Mouse (Mus musculus) layer of hippocampus, postnatal 36 days (tissue): ENCODE measurements around the gene Rere. TPM values are rescaled to one million over a fixed set of nuclear protein-coding genes. Genes with fewer than 3 reads are reported as not detected.
A peak's percentile ranks its signal among the peaks of the same experiment; 100 is the strongest.

Source experiments
- DNase-seq, 2 experiments: peaks; one replicate each; pipeline ENCODE4 v3.0.0; 2022
- total RNA-seq, 2 experiments: library from RNA; stranded (reverse); gene quantifications; 2 replicates each; pipeline ENCODE4 v1.2.3; 2021

Gene Rere
- total RNA-seq, 2 experiments from 2014 or later, result 114 to 152 TPM

GRCm38 (mm10) chr4:150616029-150616420 lies 334.6 kb downstream of the Rere start:
- no peak for DNase-seq

GRCm38 (mm10) chr4:150616841-150617240 lies 335.4 kb downstream of the Rere start:
- DNase-seq, result no peak

- no peak for DNase-seq
These were observed 337.6 kb downstream of the Rere start for GRCm38 (mm10) chr4:150619011-150619410.

GRCm38 (mm10) chr4:150622641-150623040 lies 341.2 kb downstream of the Rere start:
- DNase-seq, result no peak

GRCm38 (mm10) chr4:150624214-150624823 lies 342.9 kb downstream of the Rere start:
- DNase-seq, result no peak

GRCm38 (mm10) chr4:150624933-150625332 lies 343.5 kb downstream of the Rere start:
- no peak for DNase-seq

- DNase-seq, result peak in 1 of 2 experiments; percentile 47
These were observed 344.0 kb downstream of the Rere start for GRCm38 (mm10) chr4:150625425-150625824.

- DNase-seq, result no peak
These were observed 344.7 kb downstream of the Rere start for GRCm38 (mm10) chr4:150625951-150626732.

- no peak for DNase-seq
These were observed 347.8 kb downstream of the Rere start for GRCm38 (mm10) chr4:150629266-150629665.

- no peak for DNase-seq
These were observed 354.1 kb downstream of the Rere start for GRCm38 (mm10) chr4:150635568-150635967.

GRCm38 (mm10) chr4:150636635-150637034 lies 355.2 kb downstream of the Rere start:
- no peak for DNase-seq

- DNase-seq, result no peak
These were observed 362.9 kb downstream of the Rere start for GRCm38 (mm10) chr4:150644299-150644698.

- DNase-seq, result no peak
These were observed 367.9 kb downstream of the Rere start for GRCm38 (mm10) chr4:150649327-150649726.

- peak; percentile 50 to 66 for DNase-seq
These were observed 370.2 kb downstream of the Rere start, which contains the start of gene Slc45a1 for GRCm38 (mm10) chr4:150651390-150652277. Slc45a1 (minus strand) TSS chr4:150652174.

GRCm38 (mm10) chr4:150653072-150653599 lies 371.7 kb downstream of the Rere start:
- no peak for DNase-seq

- DNase-seq, result peak; percentile 78 to 84
These were observed 374.5 kb downstream of the Rere start for GRCm38 (mm10) chr4:150655989-150656388.

GRCm38 (mm10) chr4:150656504-150656903 lies 375.1 kb downstream of the Rere start:
- no peak for DNase-seq

- no peak for DNase-seq
These were observed 378.6 kb downstream of the Rere start for GRCm38 (mm10) chr4:150659926-150660610.

GRCm38 (mm10) chr4:150661886-150662285 lies 380.4 kb downstream of the Rere start:
- no peak for DNase-seq

GRCm38 (mm10) chr4:150663192-150663591 lies 381.7 kb downstream of the Rere start:
- DNase-seq, result no peak

- DNase-seq, result no peak
These were observed 383.3 kb downstream of the Rere start for GRCm38 (mm10) chr4:150664726-150665125.

- no peak for DNase-seq
These were observed 384.4 kb downstream of the Rere start for GRCm38 (mm10) chr4:150665806-150666205.
